Mouse (Mus musculus): ENCODE results near the gene Kdsr. TPM values are rescaled to one million over a fixed set of nuclear protein-coding genes. Genes with fewer than 3 reads are reported as not detected.

Kdsr gene
- polyA plus RNA-seq, 1 experiment from 2014 or later, result 9.8 TPM

GRCm38 (mm10) chr1:106692599-106692998, 66.9 kb downstream of the Kdsr start:
- H3K4me3 ChIP-seq (ENCODE audit: control insufficient read depth in 1 of 2, insufficient read depth in 1 of 2, low read depth in 1 of 2, low read length in 2 of 2), result no peak overlapping the region
- H3K36me3 ChIP-seq (ENCODE audit: control insufficient read depth, insufficient read depth, low read length), result no peaks in the 10 kb centered on the region
- no peaks in the 10 kb centered on the region for H3K9me3 ChIP-seq (ENCODE audit: control insufficient read depth, low read length)
- H3K4me2 ChIP-seq (ENCODE audit: low read length), result no peak overlapping the region
- H3K9ac ChIP-seq (ENCODE audit: low read length), result no peak overlapping the region
- no peak overlapping the region for H3K27ac ChIP-seq (replicated peaks in 1 of 2; ENCODE audit: control insufficient read depth in 1 of 2, insufficient read depth in 1 of 2, low read depth in 2 of 2, low read length in 2 of 2)
- peaks cover 16 to 25% of the 10 kb centered on the region in 2 experiments for H3K4me1 ChIP-seq (ENCODE audit: control insufficient read depth in 2 of 2, insufficient read depth in 2 of 2, low read length in 2 of 2)
- no peaks in the 10 kb centered on the region for H3K27me3 ChIP-seq (ENCODE audit: control insufficient read depth, insufficient read depth, low read length)
- ATAC-seq (ENCODE audit: insufficient number of reproducible peaks, insufficient read depth, low FRiP score, low read depth), result no peak

- H3K36me3 ChIP-seq (ENCODE audit: control insufficient read depth, insufficient read depth, low read length), result no peaks in the 10 kb centered on the region
- H3K4me2 ChIP-seq (ENCODE audit: low read length), result no peak overlapping the region
- no peak overlapping the region for H3K27ac ChIP-seq (replicated peaks in 1 of 2; ENCODE audit: control insufficient read depth in 1 of 2, insufficient read depth in 1 of 2, low read depth in 2 of 2, low read length in 2 of 2)
- H3K27me3 ChIP-seq (ENCODE audit: control insufficient read depth, insufficient read depth, low read length), result no peaks in the 10 kb centered on the region
- no peak for ATAC-seq (ENCODE audit: insufficient number of reproducible peaks, insufficient read depth, low FRiP score, low read depth)
- peaks cover 17 to 24% of the 10 kb centered on the region in 2 experiments for H3K4me1 ChIP-seq (ENCODE audit: control insufficient read depth in 2 of 2, insufficient read depth in 2 of 2, low read length in 2 of 2)
- 86% methylated on average over 6 of the region's 6 CpGs for WGBS
- no peaks in the 10 kb centered on the region for H3K9me3 ChIP-seq (ENCODE audit: control insufficient read depth, low read length)
- no peak overlapping the region for H3K4me3 ChIP-seq (ENCODE audit: control insufficient read depth in 1 of 2, insufficient read depth in 1 of 2, low read depth in 1 of 2, low read length in 2 of 2)
- no peak overlapping the region for H3K9ac ChIP-seq (ENCODE audit: low read length)
These were observed 68.6 kb downstream of the Kdsr start for GRCm38 (mm10) chr1:106690887-106691286.

- Histone ChIP-seq H3K4me3 (ENCODE audit: control insufficient read depth in 1 of 2, insufficient read depth in 1 of 2, low read depth in 1 of 2, low read length in 2 of 2) (no peak overlapping the region), H3K27me3 (ENCODE audit: control insufficient read depth, insufficient read depth, low read length) (no peaks in the 10 kb centered on the region), H3K9ac (ENCODE audit: low read length) (no peak overlapping the region; the same call in 1 of the 2 replicates), H3K27ac (replicated peaks in 1 of 2; ENCODE audit: control insufficient read depth in 1 of 2, insufficient read depth in 1 of 2, low read depth in 2 of 2, low read length in 2 of 2) (no peak overlapping the region), H3K4me1 (ENCODE audit: control insufficient read depth in 2 of 2, insufficient read depth in 2 of 2, low read length in 2 of 2) (peaks cover 9 to 14% of the 10 kb centered on the region in 2 experiments), H3K9me3 (ENCODE audit: control insufficient read depth, low read length) (no peaks in the 10 kb centered on the region), H3K36me3 (ENCODE audit: control insufficient read depth, insufficient read depth, low read length) (no peaks in the 10 kb centered on the region), H3K4me2 (ENCODE audit: low read length) (peak overlapping the region; percentile 49)
- no peak for ATAC-seq (ENCODE audit: insufficient number of reproducible peaks, insufficient read depth, low FRiP score, low read depth)
- WGBS, result 16% methylated on average over 5 of the region's 5 CpGs
These were observed 71.4 kb downstream of the Kdsr start for GRCm38 (mm10) chr1:106688161-106688516.

GRCm38 (mm10) chr1:106687435-106688160, 71.9 kb downstream of the Kdsr start:
- H3K36me3 ChIP-seq (ENCODE audit: control insufficient read depth, insufficient read depth, low read length), result no peaks in the 10 kb centered on the region
- no peaks in the 10 kb centered on the region for H3K9me3 ChIP-seq (ENCODE audit: control insufficient read depth, low read length)
- H3K4me1 ChIP-seq (ENCODE audit: control insufficient read depth in 2 of 2, insufficient read depth in 2 of 2, low read length in 2 of 2), result peaks cover 9 to 14% of the 10 kb centered on the region in 2 experiments
- 58% methylated on average over 18 of the region's 18 CpGs for WGBS
- H3K27me3 ChIP-seq (ENCODE audit: control insufficient read depth, insufficient read depth, low read length), result no peaks in the 10 kb centered on the region
- no peak overlapping the region; the same call in 1 of the 2 replicates for H3K9ac ChIP-seq (ENCODE audit: low read length)
- ATAC-seq (ENCODE audit: insufficient number of reproducible peaks, insufficient read depth, low FRiP score, low read depth), result no peak
- peak overlapping the region; percentile 49 for H3K4me2 ChIP-seq (ENCODE audit: low read length)
- no peak overlapping the region for H3K27ac ChIP-seq (replicated peaks in 1 of 2; ENCODE audit: control insufficient read depth in 1 of 2, insufficient read depth in 1 of 2, low read depth in 2 of 2, low read length in 2 of 2)
- H3K4me3 ChIP-seq (ENCODE audit: control insufficient read depth in 1 of 2, insufficient read depth in 1 of 2, low read depth in 1 of 2, low read length in 2 of 2), result no peak overlapping the region

GRCm38 (mm10) chr1:106685702-106686101, 73.8 kb downstream of the Kdsr start:
- Histone ChIP-seq H3K27ac (replicated peaks in 1 of 2; ENCODE audit: control insufficient read depth in 1 of 2, insufficient read depth in 1 of 2, low read depth in 2 of 2, low read length in 2 of 2) (no peak overlapping the region), H3K27me3 (ENCODE audit: control insufficient read depth, insufficient read depth, low read length) (no peaks in the 10 kb centered on the region), H3K36me3 (ENCODE audit: control insufficient read depth, insufficient read depth, low read length) (no peaks in the 10 kb centered on the region), H3K4me2 (ENCODE audit: low read length) (no peak overlapping the region), H3K9ac (ENCODE audit: low read length) (no peak overlapping the region), H3K9me3 (ENCODE audit: control insufficient read depth, low read length) (no peaks in the 10 kb centered on the region), H3K4me3 (ENCODE audit: control insufficient read depth in 1 of 2, insufficient read depth in 1 of 2, low read depth in 1 of 2, low read length in 2 of 2) (no peak overlapping the region), H3K4me1 (ENCODE audit: control insufficient read depth in 2 of 2, insufficient read depth in 2 of 2, low read length in 2 of 2) (peaks cover 9 to 14% of the 10 kb centered on the region in 2 experiments)
- ATAC-seq (ENCODE audit: insufficient number of reproducible peaks, insufficient read depth, low FRiP score, low read depth), result no peak
- WGBS, result 63% methylated on average over 2 of the region's 2 CpGs

- ATAC-seq (ENCODE audit: insufficient number of reproducible peaks, insufficient read depth, low FRiP score, low read depth), result no peak
- Histone ChIP-seq H3K9ac (ENCODE audit: low read length) (no peak overlapping the region), H3K4me3 (ENCODE audit: control insufficient read depth in 1 of 2, insufficient read depth in 1 of 2, low read depth in 1 of 2, low read length in 2 of 2) (no peak overlapping the region), H3K27ac (replicated peaks in 1 of 2; ENCODE audit: control insufficient read depth in 1 of 2, insufficient read depth in 1 of 2, low read depth in 2 of 2, low read length in 2 of 2) (no peak overlapping the region), H3K4me1 (ENCODE audit: control insufficient read depth in 2 of 2, insufficient read depth in 2 of 2, low read length in 2 of 2) (peaks cover 9 to 14% of the 10 kb centered on the region in 2 experiments), H3K27me3 (ENCODE audit: control insufficient read depth, insufficient read depth, low read length) (no peaks in the 10 kb centered on the region), H3K36me3 (ENCODE audit: control insufficient read depth, insufficient read depth, low read length) (no peaks in the 10 kb centered on the region), H3K9me3 (ENCODE audit: control insufficient read depth, low read length) (0 out of 2 replicates have a peak, but pooled peaks cover 3% of the 10 kb centered on the region), H3K4me2 (ENCODE audit: low read length) (no peak overlapping the region)
- WGBS, result 67% methylated on average over 3 of the region's 3 CpGs
These were observed 75.0 kb downstream of the Kdsr start for GRCm38 (mm10) chr1:106684546-106684945.

GRCm38 (mm10) chr1:106682829-106683228, 76.7 kb downstream of the Kdsr start:
- no peak overlapping the region for H3K9ac ChIP-seq (ENCODE audit: low read length)
- no peaks in the 10 kb centered on the region for H3K36me3 ChIP-seq (ENCODE audit: control insufficient read depth, insufficient read depth, low read length)
- H3K27me3 ChIP-seq (ENCODE audit: control insufficient read depth, insufficient read depth, low read length), result no peaks in the 10 kb centered on the region
- ATAC-seq (ENCODE audit: insufficient number of reproducible peaks, insufficient read depth, low FRiP score, low read depth), result no peak
- H3K4me2 ChIP-seq (ENCODE audit: low read length), result no peak overlapping the region
- 0 out of 2 replicates have a peak, but pooled peaks cover 3% of the 10 kb centered on the region for H3K9me3 ChIP-seq (ENCODE audit: control insufficient read depth, low read length)
- WGBS, result 89% methylated on average over 3 of the region's 3 CpGs
- H3K4me1 ChIP-seq (ENCODE audit: control insufficient read depth in 2 of 2, insufficient read depth in 2 of 2, low read length in 2 of 2), result peaks cover 5 to 7% of the 10 kb centered on the region in 2 experiments
- H3K4me3 ChIP-seq (ENCODE audit: control insufficient read depth in 1 of 2, insufficient read depth in 1 of 2, low read depth in 1 of 2, low read length in 2 of 2), result no peak overlapping the region
- H3K27ac ChIP-seq (replicated peaks in 1 of 2; ENCODE audit: control insufficient read depth in 1 of 2, insufficient read depth in 1 of 2, low read depth in 2 of 2, low read length in 2 of 2), result no peak overlapping the region
